Mouse (Mus musculus): ENCODE measurements around the gene Ttc7b. TPM values are rescaled to one million over a fixed set of nuclear protein-coding genes. Genes with fewer than 3 reads are reported as not detected.

The Ttc7b gene
- polyA plus RNA-seq, 1 experiment, result 26.1 TPM

GRCm38 (mm10) chr12:100431830-100432229 is 88.8 kb downstream of the Ttc7b start:
- H3K4me1 ChIP-seq (ENCODE audit: control insufficient read depth, insufficient read depth, low read length), result no peaks in the 10 kb centered on the region
- no peak overlapping the region for H3K27ac ChIP-seq (ENCODE audit: insufficient read depth, low read length)
- H3K4me3 ChIP-seq (ENCODE audit: insufficient read depth, low read length), result no peak overlapping the region
- TF ChIP-seq POLR2A (IDR thresholded peaks at IDR 0.05; ENCODE audit: low read depth, low read length) (no peak), CTCF (IDR thresholded peaks at IDR 0.05; ENCODE audit: borderline replicate concordance, insufficient read depth, low read length) (no peak)

- TF ChIP-seq POLR2A (IDR thresholded peaks at IDR 0.05; ENCODE audit: low read depth, low read length), result no peak
- TF ChIP-seq CTCF (IDR thresholded peaks at IDR 0.05; ENCODE audit: borderline replicate concordance, insufficient read depth, low read length), result no peak
- H3K4me1 ChIP-seq (ENCODE audit: control insufficient read depth, insufficient read depth, low read length), result peaks cover 4% of the 10 kb centered on the region; the same call in 1 of the 2 replicates
- H3K4me3 ChIP-seq (ENCODE audit: insufficient read depth, low read length), result no peak overlapping the region
- H3K27ac ChIP-seq (ENCODE audit: insufficient read depth, low read length), result no peak overlapping the region
These were observed 91.1 kb downstream of the Ttc7b start for GRCm38 (mm10) chr12:100429414-100430114.

GRCm38 (mm10) chr12:100428183-100428582 is 92.4 kb downstream of the Ttc7b start:
- Histone ChIP-seq H3K4me3 (ENCODE audit: insufficient read depth, low read length) (no peak overlapping the region), H3K27ac (ENCODE audit: insufficient read depth, low read length) (no peak overlapping the region), H3K4me1 (ENCODE audit: control insufficient read depth, insufficient read depth, low read length) (peaks cover 4% of the 10 kb centered on the region; the same call in 1 of the 2 replicates)
- TF ChIP-seq POLR2A (IDR thresholded peaks at IDR 0.05; ENCODE audit: low read depth, low read length) (no peak), CTCF (IDR thresholded peaks at IDR 0.05; ENCODE audit: borderline replicate concordance, insufficient read depth, low read length) (no peak)

GRCm38 (mm10) chr12:100426212-100426611 is 94.4 kb downstream of the Ttc7b start:
- H3K4me3 ChIP-seq (ENCODE audit: insufficient read depth, low read length), result no peak overlapping the region
- H3K4me1 ChIP-seq (ENCODE audit: control insufficient read depth, insufficient read depth, low read length), result peaks cover 4% of the 10 kb centered on the region; the same call in 1 of the 2 replicates
- H3K27ac ChIP-seq (ENCODE audit: insufficient read depth, low read length), result no peak overlapping the region
- TF ChIP-seq CTCF (IDR thresholded peaks at IDR 0.05; ENCODE audit: borderline replicate concordance, insufficient read depth, low read length) (no peak), POLR2A (IDR thresholded peaks at IDR 0.05; ENCODE audit: low read depth, low read length) (no peak)

- TF ChIP-seq CTCF (IDR thresholded peaks at IDR 0.05; ENCODE audit: borderline replicate concordance, insufficient read depth, low read length) (no peak), POLR2A (IDR thresholded peaks at IDR 0.05; ENCODE audit: low read depth, low read length) (no peak)
- H3K27ac ChIP-seq (ENCODE audit: insufficient read depth, low read length), result no peak overlapping the region
- peaks cover 4% of the 10 kb centered on the region; the same call in 1 of the 2 replicates for H3K4me1 ChIP-seq (ENCODE audit: control insufficient read depth, insufficient read depth, low read length)
- no peak overlapping the region for H3K4me3 ChIP-seq (ENCODE audit: insufficient read depth, low read length)
These were observed 95.6 kb downstream of the Ttc7b start for GRCm38 (mm10) chr12:100425028-100425427.

- Histone ChIP-seq H3K27ac (ENCODE audit: insufficient read depth, low read length) (no peak overlapping the region), H3K4me1 (ENCODE audit: control insufficient read depth, insufficient read depth, low read length) (peaks cover 4% of the 10 kb centered on the region; the same call in 1 of the 2 replicates), H3K4me3 (ENCODE audit: insufficient read depth, low read length) (no peak overlapping the region)
- TF ChIP-seq POLR2A (IDR thresholded peaks at IDR 0.05; ENCODE audit: low read depth, low read length), result no peak
- no peak for TF ChIP-seq CTCF (IDR thresholded peaks at IDR 0.05; ENCODE audit: borderline replicate concordance, insufficient read depth, low read length)
These were observed 98.3 kb downstream of the Ttc7b start for GRCm38 (mm10) chr12:100422286-100422820.

GRCm38 (mm10) chr12:100421538-100421937 is 99.1 kb downstream of the Ttc7b start:
- Histone ChIP-seq H3K4me3 (ENCODE audit: insufficient read depth, low read length) (no peak overlapping the region), H3K4me1 (ENCODE audit: control insufficient read depth, insufficient read depth, low read length) (peaks cover 5% of the 10 kb centered on the region), H3K27ac (ENCODE audit: insufficient read depth, low read length) (no peak overlapping the region)
- TF ChIP-seq POLR2A (IDR thresholded peaks at IDR 0.05; ENCODE audit: low read depth, low read length) (no peak), CTCF (IDR thresholded peaks at IDR 0.05; ENCODE audit: borderline replicate concordance, insufficient read depth, low read length) (0 out of 2 replicates have a peak, but pooled peaks have one; percentile 17)

- Histone ChIP-seq H3K27ac (ENCODE audit: insufficient read depth, low read length) (no peak overlapping the region), H3K4me1 (ENCODE audit: control insufficient read depth, insufficient read depth, low read length) (peaks cover 2% of the 10 kb centered on the region), H3K4me3 (ENCODE audit: insufficient read depth, low read length) (no peak overlapping the region)
- no peak for TF ChIP-seq POLR2A (IDR thresholded peaks at IDR 0.05; ENCODE audit: low read depth, low read length)
- TF ChIP-seq CTCF (IDR thresholded peaks at IDR 0.05; ENCODE audit: borderline replicate concordance, insufficient read depth, low read length), result no peak
These were observed 99.7 kb downstream of the Ttc7b start for GRCm38 (mm10) chr12:100420903-100421302.

GRCm38 (mm10) chr12:100419946-100420874 is 100.4 kb downstream of the Ttc7b start:
- TF ChIP-seq POLR2A (IDR thresholded peaks at IDR 0.05; ENCODE audit: low read depth, low read length) (no peak), CTCF (IDR thresholded peaks at IDR 0.05; ENCODE audit: borderline replicate concordance, insufficient read depth, low read length) (no peak)
- H3K27ac ChIP-seq (ENCODE audit: insufficient read depth, low read length), result no peak overlapping the region
- peaks cover 2% of the 10 kb centered on the region for H3K4me1 ChIP-seq (ENCODE audit: control insufficient read depth, insufficient read depth, low read length)
- no peak overlapping the region for H3K4me3 ChIP-seq (ENCODE audit: insufficient read depth, low read length)

Data from embryonic fibroblast, embryonic 13.5 days (primary cell).